Comparison of ENCODE assay signal across 26 mouse cellular contexts in the genomic region with DNA sequence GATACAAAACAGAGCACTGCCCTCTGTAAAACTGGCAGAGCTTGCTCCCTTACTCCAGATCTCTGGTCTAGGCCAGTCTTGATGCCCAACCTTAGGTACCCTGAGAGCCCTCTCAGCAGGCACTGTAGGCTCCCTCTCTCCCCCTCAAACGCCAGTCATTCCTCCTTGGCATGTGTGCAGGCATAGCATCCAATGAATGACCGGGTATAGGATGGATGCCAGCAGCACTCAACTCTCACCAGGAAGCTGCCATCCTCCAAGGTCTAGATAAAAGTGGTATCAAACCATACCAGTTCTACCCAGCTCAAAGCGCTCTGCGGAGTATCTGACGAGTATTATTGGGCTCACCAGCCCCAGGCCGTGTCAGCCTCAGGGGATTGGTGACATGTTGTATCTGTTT. TPM values are rescaled to one million over a fixed set of nuclear protein-coding genes. Genes with fewer than 3 reads are reported as not detected.
DNase-seq lines count a peak whose midpoint lies in the region; ATAC-seq lines count a peak whose summit lies in the region.
"Had no signal": no experiment of that assay in that cellular context is flagged by ENCODE, and none has a peak within 500 bp of the region (broad histone marks: within the 10 kb centered on the region; RNA-seq: fewer than 3 reads in every experiment).

No protein-coding gene starts in this region.

- no peak overlapping the region for H3K4me2 ChIP-seq in liver, embryonic 13.5 days
- H3K4me2 ChIP-seq: forebrain, embryonic 13.5 days; hindbrain, embryonic 13.5 days; limb, embryonic 12.5 days; liver, embryonic 15.5 days; lung, embryonic 15.5 days had no signal

- H3K27ac ChIP-seq in liver, embryonic 13.5 days = no peak overlapping the region
- H3K27ac ChIP-seq: forebrain, embryonic 13.5 days; gastrocnemius, adult 2 months; hindbrain, embryonic 13.5 days; kidney, postnatal 0 days; limb, embryonic 12.5 days; liver, embryonic 15.5 days; lung, embryonic 15.5 days had no signal

- no peaks in the 10 kb centered on the region for H3K36me3 ChIP-seq in liver, embryonic 13.5 days
- H3K36me3 ChIP-seq: hindbrain, embryonic 13.5 days; limb, embryonic 12.5 days; liver, embryonic 15.5 days; lung, embryonic 15.5 days had no signal

- peak; percentile 4 for DNase-seq in adrenal gland, postnatal 10 days
- no peak for DNase-seq in adrenal gland, adult 8-10 months
- DNase-seq in heart, adult 18-20 months = peak; percentile 32 to 53
- no peak for DNase-seq in heart, postnatal 25 days (ENCODE audit: low spot score)
- no peak for DNase-seq in liver, embryonic 13.5 days
- no peak for DNase-seq in liver
- no peak for DNase-seq in left cerebral cortex, adult 11 months (ENCODE audit: low spot score)
- no peak for DNase-seq in right cerebral cortex, postnatal 25 days
- DNase-seq: cerebellum, adult 9-10 months; gastrocnemius, adult 2 months; kidney, adult 2 months; lung, postnatal 4 days; midbrain, embryonic 14.5 days had no signal

- no peak overlapping the region for H3K4me3 ChIP-seq in liver, embryonic 13.5 days (replicated peaks)
- H3K4me3 ChIP-seq: forebrain, embryonic 13.5 days; gastrocnemius, adult 2 months; hindbrain, embryonic 13.5 days; limb, embryonic 12.5 days; liver, embryonic 15.5 days; lung, embryonic 15.5 days had no signal

- 0 out of 2 replicates have a peak, but pooled peaks cover 3% of the 10 kb centered on the region for H3K27me3 ChIP-seq in liver, embryonic 13.5 days
- H3K27me3 ChIP-seq: liver, embryonic 15.5 days; lung, embryonic 15.5 days had no signal

- H3K9ac ChIP-seq in liver, embryonic 13.5 days = no peak overlapping the region
- H3K9ac ChIP-seq: forebrain, embryonic 13.5 days; hindbrain, embryonic 13.5 days; limb, embryonic 12.5 days; liver, embryonic 15.5 days; lung, embryonic 15.5 days had no signal

- no peaks in the 10 kb centered on the region for H3K4me1 ChIP-seq in liver, embryonic 13.5 days (replicated peaks)
- H3K4me1 ChIP-seq: forebrain, embryonic 13.5 days; hindbrain, embryonic 13.5 days; limb, embryonic 12.5 days; liver, embryonic 15.5 days; lung, embryonic 15.5 days had no signal

- ATAC-seq in liver, embryonic 13.5 days (ENCODE audit: low read depth) = peak; percentile 32; the same call in 1 of the 2 replicates
- ATAC-seq: forebrain, embryonic 13.5 days had no signal

- 76% methylated on average over 6 of the region's 6 CpGs for WGBS in liver, embryonic 13.5 days (ENCODE audit: insufficient replicate concordance)

- intact Hi-C loops in heart, postnatal 25 days (cut with DNase I) = no loop called here

- no peaks in the 10 kb centered on the region for H3K9me3 ChIP-seq in liver, embryonic 13.5 days (replicated peaks)
- H3K9me3 ChIP-seq: forebrain, embryonic 13.5 days; hindbrain, embryonic 13.5 days; limb, embryonic 12.5 days; liver, embryonic 15.5 days; lung, embryonic 15.5 days had no signal

RNA-seq across cellular contexts. Expression of gene Six3, which starts 33.2 kb away (rescaled TPM):
- total RNA-seq in adrenal gland, postnatal 10 days (2021) = not detected
- not detected for total RNA-seq in adrenal gland, adult 8-10 months (2022)
- total RNA-seq in heart, adult 18-20 months (2021) = not detected
- total RNA-seq in heart, postnatal 25 days (2021) = not detected
- not detected in 2 replicates for polyA plus RNA-seq in liver, embryonic 13.5 days (2015; fragmentation: Nextera tagmentation; extraction: Ambion mirVana)
- total RNA-seq: gastrocnemius, adult 2 months; megakaryocyte-erythroid progenitor cell, adult 5-6 weeks had no signal
- polyA plus RNA-seq: gonadal fat pad, adult 2 months; heart, embryonic 16.5 days; intestine, embryonic 14.5 days; kidney, adult 2 months; kidney, postnatal 0 days; large intestine, adult 2 months; limb, embryonic 12.5 days; liver, embryonic 15.5 days; lung, embryonic 15.5 days; testis, adult 2 months; urinary bladder, adult 2 months had no signal

Comparison
In these comparisons a context has a peak if more than half of its experiments do, and no peak if none do; other contexts are left out.
1. DNase-seq: peak in adrenal gland, postnatal 10 days (single experiment) and heart, adult 18-20 months (2 of 2); none in adrenal gland, adult 8-10 months (single experiment), heart, postnatal 25 days (single experiment), liver, embryonic 13.5 days (single experiment), liver (single experiment), left cerebral cortex, adult 11 months (single experiment) and right cerebral cortex, postnatal 25 days (single experiment).